Mouse (Mus musculus): Measurements from ENCODE around the gene Haus2. TPM values are rescaled to one million over a fixed set of nuclear protein-coding genes. Genes with fewer than 3 reads are reported as not detected.

Gene Haus2
- total RNA-seq (2023), result 19.1 TPM

DNA sequence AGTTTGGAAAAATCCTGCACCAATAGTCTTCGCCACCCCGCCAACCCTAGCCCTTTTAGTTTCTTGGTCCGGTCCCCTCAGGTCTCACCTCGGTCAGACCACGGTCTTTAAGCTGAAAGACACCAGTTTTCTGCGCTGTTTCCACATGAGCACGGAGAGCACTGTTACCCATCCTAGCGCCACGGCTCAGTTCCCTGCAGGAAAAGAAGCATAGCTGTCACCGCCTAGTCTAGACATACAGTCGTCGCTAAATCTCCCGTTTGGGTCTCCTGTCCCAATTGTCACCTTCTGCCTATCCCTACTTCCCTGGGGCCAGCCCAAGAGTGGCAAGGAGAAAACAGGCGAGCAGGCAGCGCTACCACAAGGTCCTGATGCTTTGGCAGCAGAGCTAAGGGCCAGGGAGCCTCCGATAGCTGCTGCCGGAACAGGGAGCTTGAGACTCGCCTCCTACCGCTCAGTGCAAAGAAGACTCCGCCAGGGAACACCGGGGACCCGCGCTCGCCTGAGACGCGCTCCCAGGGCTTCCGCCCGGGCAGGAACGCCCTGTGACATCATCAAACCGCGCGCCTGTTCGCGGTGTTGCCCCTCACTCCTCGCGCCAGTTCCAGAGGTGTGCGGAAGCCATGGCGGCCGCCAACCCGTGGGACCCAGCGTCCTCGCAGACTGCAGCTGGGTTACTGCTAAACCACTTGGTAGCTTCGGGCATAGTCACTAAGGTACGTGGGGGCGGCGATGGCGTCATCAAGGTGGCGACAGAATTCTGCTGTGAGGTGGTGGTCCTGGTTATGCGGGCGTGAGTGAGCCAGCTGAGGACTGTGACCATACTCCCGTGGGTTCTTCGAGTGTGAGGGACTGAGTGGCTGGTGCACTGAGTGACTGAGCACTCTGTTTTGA is at the start of gene Haus2, which contains the start of gene Lrrc57:
Gene Haus2 (plus strand): TSS at position 554 of the 894 bp plus-strand sequence.
Gene Lrrc57 (minus strand): TSS at position 691 of the 894 bp plus-strand sequence.

DNA sequence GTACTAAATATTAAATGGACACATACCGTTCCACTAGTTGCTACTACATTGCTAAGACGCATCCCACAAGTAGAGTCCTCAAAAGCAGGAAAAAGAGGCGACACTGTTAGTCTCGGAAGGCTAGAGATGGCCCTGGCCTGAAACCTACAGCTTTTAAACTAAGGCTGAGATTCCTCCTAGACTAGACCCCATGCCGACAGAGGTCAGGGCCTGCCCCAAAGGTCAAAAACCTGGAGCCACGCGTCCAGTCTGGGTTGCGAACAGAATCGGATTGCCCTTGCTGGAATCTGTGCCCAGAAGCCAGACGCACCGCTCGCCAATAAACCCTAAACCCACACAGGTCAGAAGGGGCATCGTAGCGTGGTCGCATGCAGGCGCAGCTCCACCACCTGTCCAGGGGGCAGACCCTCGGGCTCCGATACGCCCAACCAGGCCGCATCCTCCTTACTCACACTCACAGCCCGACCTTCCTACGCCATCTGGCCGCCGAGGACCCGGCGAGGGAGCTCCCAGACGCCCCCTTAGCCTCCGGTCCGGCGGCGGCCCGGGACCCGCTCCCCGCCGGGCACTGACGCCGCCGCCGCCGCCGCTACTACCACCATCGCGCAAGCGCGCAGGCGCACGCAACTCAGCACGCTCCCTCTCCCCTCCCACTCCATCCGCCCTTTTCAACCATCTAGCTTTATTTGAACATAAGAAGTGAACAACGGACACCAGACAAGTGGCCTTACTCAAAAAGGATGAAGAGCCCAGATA is 45.8 kb upstream of the Haus2 start, which contains the start of gene Zfp106:
Gene Zfp106 (minus strand): TSS at position 609 of the 756 bp plus-strand sequence.

GRCm38 (mm10) chr2:120566886-120567797 is 42.0 kb upstream of the Haus2 start, which contains the start of gene Snap23:
Snap23 (plus strand) TSS chr2:120567671.

GRCm38 (mm10) chr2:120628886-120629735 is 19.9 kb downstream of the Haus2 start, which contains the start of gene Stard9:
Stard9 (plus strand) TSS chr2:120629121.

Other genes with a start within 250 kb of the Haus2 start
- gene Ganc, start 205.5 kb upstream of the Haus2 start, total RNA-seq (2023), result 25.3 TPM
- gene Tmem87a, start 205.3 kb upstream of the Haus2 start, total RNA-seq (2023), result 61.3 TPM
- gene Capn3, start 153.4 kb upstream of the Haus2 start, total RNA-seq (2023), result 1.2 TPM
- 65.5 TPM for gene Zfp106, start 45.5 kb upstream of the Haus2 start, total RNA-seq (2023)
- 24.9 TPM for gene Snap23, start 41.7 kb upstream of the Haus2 start, total RNA-seq (2023)
- gene Lrrc57, start 137 bp downstream of the Haus2 start, total RNA-seq (2023), result 15.6 TPM
- gene Stard9, start 19.7 kb downstream of the Haus2 start, total RNA-seq (2023), result 0.56 TPM
- 39.1 TPM for gene Cdan1, start 240.7 kb downstream of the Haus2 start, total RNA-seq (2023)
- gene Ttbk2, start 241.2 kb downstream of the Haus2 start, total RNA-seq (2023), result 13.3 TPM